Mouse (Mus musculus) bone marrow macrophage, adult 2 months (primary cell): ENCODE measurements around the gene Luc7l3. TPM values are rescaled to one million over a fixed set of nuclear protein-coding genes. Genes with fewer than 3 reads are reported as not detected.

ENCODE experiments used
- H3K27ac ChIP-seq: 2 replicates; pipeline ENCODE4 v1.5.1; 2012; ENCODE audit warnings: low read depth, low read length; ENCODE audit not compliant: insufficient read depth
- H3K4me1 ChIP-seq: 2 replicates; pipeline ENCODE4 v1.6.1; 2012; ENCODE audit warnings: low read length; ENCODE audit not compliant: control insufficient read depth, insufficient read depth
- H3K4me3 ChIP-seq: 2 replicates; pipeline ENCODE4 v1.5.1; 2012; ENCODE audit warnings: mild to moderate bottlenecking, low read length, moderate library complexity; ENCODE audit not compliant: insufficient read depth
- CTCF ChIP-seq: IDR thresholded peaks from 2 replicates; pipeline ENCODE4 v1.5.1; 2012; ENCODE audit warnings: low read depth, mild to moderate bottlenecking, low read length, moderate library complexity
- POLR2A ChIP-seq: IDR thresholded peaks from 2 replicates; pipeline ENCODE4 v1.6.1; 2012; ENCODE audit warnings: mild to moderate bottlenecking, low read depth, low read length, borderline replicate concordance
- polyA plus RNA-seq: library from polyadenylated mRNA; stranded (reverse); fragments of >200 nt; gene quantifications from 2 replicates; pipeline ENCODE4 v1.2.4, GENCODE M21; 2012; ENCODE audit not compliant: missing spikeins, insufficient read depth, insufficient read length

Gene Luc7l3
- polyA plus RNA-seq, 1 experiment, result 146 TPM

GRCm38 (mm10) chr11:94350337-94350736 lies 28.5 kb upstream of the Luc7l3 start:
- Histone ChIP-seq H3K4me3 (no peak overlapping the region), H3K4me1 (no peaks in the 10 kb centered on the region; the same call in 1 of the 2 replicates), H3K27ac (no peak overlapping the region)
- TF ChIP-seq POLR2A (no peak), CTCF (no peak)

GRCm38 (mm10) chr11:94349839-94350238 lies 28.1 kb upstream of the Luc7l3 start:
- no peaks in the 10 kb centered on the region; the same call in 1 of the 2 replicates for H3K4me1 ChIP-seq
- no peak overlapping the region for H3K4me3 ChIP-seq
- TF ChIP-seq CTCF, result no peak
- no peak overlapping the region for H3K27ac ChIP-seq

GRCm38 (mm10) chr11:94347063-94347575 lies 25.3 kb upstream of the Luc7l3 start:
- Histone ChIP-seq H3K4me3 (no peak overlapping the region), H3K4me1 (no peaks in the 10 kb centered on the region), H3K27ac (no peak overlapping the region)
- TF ChIP-seq CTCF, result no peak
- no peak for TF ChIP-seq POLR2A

- H3K4me3 ChIP-seq, result no peak overlapping the region
- no peak overlapping the region for H3K27ac ChIP-seq
- no peak for TF ChIP-seq CTCF
- TF ChIP-seq POLR2A, result no peak
- H3K4me1 ChIP-seq, result no peaks in the 10 kb centered on the region
Observed at GRCm38 (mm10) chr11:94346611-94347010, 24.8 kb upstream of the Luc7l3 start.

DNA sequence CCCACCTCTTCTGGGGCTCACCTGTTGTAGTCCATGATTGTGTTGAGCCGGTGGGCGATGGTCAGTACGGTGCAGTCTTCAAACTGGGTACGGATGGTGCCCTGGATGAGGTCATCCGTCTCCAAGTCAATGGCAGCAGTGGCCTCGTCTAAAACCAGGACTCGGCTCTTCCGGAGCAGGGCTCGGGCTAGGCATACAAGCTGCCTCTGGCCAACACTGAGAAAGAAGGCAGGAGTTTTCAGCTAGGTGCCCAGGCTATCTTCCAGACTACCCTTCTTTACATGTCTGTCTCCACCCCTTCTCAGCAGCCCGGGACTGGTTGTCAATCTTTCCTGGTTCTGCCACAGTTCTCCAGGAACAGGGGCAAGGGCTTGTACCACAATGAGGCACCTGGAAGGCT lies 24.1 kb upstream of the Luc7l3 start:
- no peak overlapping the region for H3K27ac ChIP-seq
- H3K4me3 ChIP-seq, result no peak overlapping the region
- TF ChIP-seq POLR2A, result no peak
- no peaks in the 10 kb centered on the region for H3K4me1 ChIP-seq

- H3K4me1 ChIP-seq, result no peaks in the 10 kb centered on the region
- no peak overlapping the region for H3K27ac ChIP-seq
- TF ChIP-seq POLR2A (no peak), CTCF (no peak)
- H3K4me3 ChIP-seq, result no peak overlapping the region
Observed at GRCm38 (mm10) chr11:94344470-94344869, 22.7 kb upstream of the Luc7l3 start.

DNA sequence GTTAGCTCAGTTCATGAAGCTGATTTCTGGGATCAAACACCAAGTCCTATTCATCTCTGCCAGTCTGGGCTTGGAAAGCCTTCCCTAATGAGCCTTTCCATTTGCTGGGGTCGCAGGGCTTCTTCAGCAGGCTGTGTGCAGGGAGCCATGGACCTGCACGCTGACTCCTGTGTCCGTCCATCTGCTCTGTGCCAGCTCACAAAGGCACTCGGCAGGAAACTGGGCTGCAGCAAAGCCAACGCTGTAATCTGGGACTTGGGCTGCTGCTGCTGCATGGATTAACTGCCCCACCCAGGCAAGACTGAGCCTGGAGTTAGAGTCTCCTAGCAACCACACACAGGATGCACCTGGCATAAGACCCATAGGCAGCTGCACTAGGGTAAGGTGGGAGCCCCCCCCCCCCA lies 22.2 kb upstream of the Luc7l3 start:
- TF ChIP-seq CTCF (no peak), POLR2A (no peak)
- Histone ChIP-seq H3K4me3 (no peak overlapping the region), H3K27ac (no peak overlapping the region), H3K4me1 (no peaks in the 10 kb centered on the region)

DNA sequence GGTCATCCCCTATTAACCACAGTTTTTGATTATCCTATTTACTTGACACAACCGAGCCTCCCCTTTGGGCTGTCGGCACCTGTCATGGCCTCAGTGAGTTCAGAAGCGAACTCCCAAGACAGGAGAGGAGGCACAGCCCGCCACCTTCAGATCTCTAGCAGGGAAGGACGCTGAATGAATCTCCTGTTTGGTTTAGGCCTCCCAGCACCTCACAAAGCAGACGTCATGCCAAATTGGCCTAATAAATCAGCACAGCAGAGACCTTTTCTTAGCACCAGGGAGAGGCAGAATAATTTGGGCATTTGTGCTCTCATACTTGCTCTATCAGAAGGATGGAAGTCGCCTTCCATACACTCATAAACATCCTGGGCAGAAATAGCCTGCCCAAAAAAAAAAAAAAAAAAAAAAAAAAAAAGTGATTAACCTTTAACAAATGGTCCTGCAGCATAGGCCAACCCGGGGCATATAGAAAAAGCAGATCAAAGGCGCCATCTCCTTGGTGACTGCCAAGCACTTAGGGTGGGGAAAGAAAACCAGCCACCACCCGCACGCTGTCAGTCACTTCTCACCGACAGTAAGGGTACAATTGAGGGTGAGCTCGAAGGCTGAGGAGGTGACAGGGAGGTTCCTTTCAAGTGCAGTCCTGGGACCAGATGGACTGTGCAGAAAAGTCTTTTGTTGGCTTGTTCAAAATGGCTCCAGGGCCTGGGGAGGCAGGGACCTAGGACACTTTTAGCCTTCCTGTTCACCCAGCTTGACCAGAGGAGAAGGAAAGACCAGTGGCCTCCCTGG lies 20.5 kb upstream of the Luc7l3 start:
- TF ChIP-seq POLR2A (no peak), CTCF (no peak)
- Histone ChIP-seq H3K4me1 (no peaks in the 10 kb centered on the region), H3K4me3 (no peak overlapping the region), H3K27ac (no peak overlapping the region)

DNA sequence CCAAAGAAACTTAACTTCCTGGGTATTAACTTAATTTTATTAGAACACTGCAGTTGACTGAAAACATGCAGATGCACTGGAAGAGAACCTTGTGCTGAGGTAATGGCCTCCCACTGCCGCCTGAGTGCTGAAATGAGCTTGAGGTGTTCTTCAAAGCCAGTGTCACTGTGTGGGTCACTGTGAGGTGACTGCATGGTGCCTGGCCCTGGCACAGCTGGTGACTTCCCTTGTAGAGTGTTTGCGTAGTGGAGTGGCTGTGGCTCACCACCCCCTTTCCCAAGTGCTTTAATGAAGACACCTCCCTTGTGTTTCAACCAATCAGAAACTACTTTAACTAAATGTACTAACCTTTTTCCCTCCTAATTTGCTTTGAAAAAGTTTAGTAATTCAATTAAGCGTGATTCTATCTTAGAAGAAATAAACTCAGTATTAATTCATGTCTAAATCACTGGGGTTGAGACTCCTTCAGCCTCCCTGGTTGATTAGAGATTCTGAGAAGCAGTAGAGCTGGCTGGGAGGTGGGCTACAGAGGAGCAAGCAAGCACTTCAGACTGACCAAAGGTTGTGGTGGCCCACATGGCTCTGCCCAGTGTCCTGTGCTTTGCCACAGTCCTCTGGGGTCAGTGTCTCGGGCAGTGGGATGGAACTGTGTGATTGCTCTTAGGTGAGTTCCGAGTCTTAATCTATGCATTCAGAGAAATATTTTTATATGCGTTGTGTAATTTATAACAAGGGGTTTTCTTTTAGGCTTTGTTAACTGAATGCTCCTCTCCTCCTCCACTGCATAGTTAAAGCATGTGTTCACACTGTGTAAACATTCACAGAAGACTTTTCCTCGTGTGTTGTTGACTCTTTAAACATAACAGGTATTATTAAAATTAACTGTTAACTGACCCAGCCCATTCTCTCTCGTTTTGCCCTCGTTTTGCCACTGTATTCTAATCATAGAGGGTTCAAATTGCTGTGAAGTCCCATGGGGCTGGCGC lies 19.5 kb upstream of the Luc7l3 start:
- H3K27ac ChIP-seq, result no peak overlapping the region

More for the DNA sequence above, 19.5 kb upstream of the Luc7l3 start:
- TF ChIP-seq POLR2A (no peak), CTCF (no peak)
- H3K4me1 ChIP-seq, result no peaks in the 10 kb centered on the region
- no peak overlapping the region for H3K4me3 ChIP-seq
